Mouse (Mus musculus): Measurements from ENCODE around the gene Olfr140. TPM values are rescaled to one million over a fixed set of nuclear protein-coding genes. Genes with fewer than 3 reads are reported as not detected.

Olfr140 gene
- not detected in 2 replicates for total RNA-seq (2017)

GRCm38 (mm10) chr2:90063494-90063893 lies at the start of gene Olfr140:
Gene Olfr140 (minus strand): TSS chr2:90063594.
- ATAC-seq (ENCODE audit: extremely low read depth, insufficient number of reproducible peaks, low FRiP score, poor library complexity, severe bottlenecking), result no peak

- ATAC-seq (ENCODE audit: extremely low read depth, insufficient number of reproducible peaks, low FRiP score, poor library complexity, severe bottlenecking), result no peak
Measured at GRCm38 (mm10) chr2:90070065-90070464, 6.7 kb upstream of the Olfr140 start.

GRCm38 (mm10) chr2:90035037-90035436 lies 28.4 kb downstream of the Olfr140 start, which contains the start of gene Olfr1265:
Gene Olfr1265 (plus strand): TSS chr2:90035337.
- no peak for ATAC-seq (ENCODE audit: extremely low read depth, insufficient number of reproducible peaks, low FRiP score, poor library complexity, severe bottlenecking)

GRCm38 (mm10) chr2:90025477-90025876 lies 37.9 kb downstream of the Olfr140 start, which contains the start of gene Olfr1264:
Gene Olfr1264 (minus strand): TSS chr2:90025577.
- no peak for ATAC-seq (ENCODE audit: extremely low read depth, insufficient number of reproducible peaks, low FRiP score, poor library complexity, severe bottlenecking)

- no peak for ATAC-seq (ENCODE audit: extremely low read depth, insufficient number of reproducible peaks, low FRiP score, poor library complexity, severe bottlenecking)
Measured at GRCm38 (mm10) chr2:90011831-90012230, 51.6 kb downstream of the Olfr140 start, which contains the start of gene Olfr1263. Gene Olfr1263 (plus strand): TSS chr2:90012131.

GRCm38 (mm10) chr2:89999845-90000244 lies 63.5 kb downstream of the Olfr140 start, which contains the start of gene Olfr1262:
Gene Olfr1262 (plus strand): TSS chr2:90000145.
- ATAC-seq (ENCODE audit: extremely low read depth, insufficient number of reproducible peaks, low FRiP score, poor library complexity, severe bottlenecking), result no peak

Other genes starting within 250 kb of the Olfr140 start
- not detected in 2 replicates for gene Olfr1256, start 222.0 kb downstream of the Olfr140 start, total RNA-seq (2017)
- not detected in 2 replicates for gene Olfr48, start 215.4 kb downstream of the Olfr140 start, total RNA-seq (2017)
- not detected in 2 replicates for gene Olfr1257, start 185.2 kb downstream of the Olfr140 start, total RNA-seq (2017)
- gene Olfr1258, start 136.3 kb downstream of the Olfr140 start, total RNA-seq (2017), result not detected in 2 replicates
- not detected in 2 replicates for gene Olfr1259, start 114.9 kb downstream of the Olfr140 start, total RNA-seq (2017)
- gene Olfr1260, start 89.3 kb downstream of the Olfr140 start, total RNA-seq (2017), result not detected in 2 replicates
- not detected in 2 replicates for gene Olfr1261, start 72.4 kb downstream of the Olfr140 start, total RNA-seq (2017)
- gene Olfr1262, start 63.4 kb downstream of the Olfr140 start, total RNA-seq (2017), result not detected in 2 replicates
- gene Olfr1263, start 51.5 kb downstream of the Olfr140 start, total RNA-seq (2017), result not detected in 2 replicates
- gene Olfr1264, start 38.0 kb downstream of the Olfr140 start, total RNA-seq (2017), result not detected in 2 replicates
- gene Olfr1265, start 28.3 kb downstream of the Olfr140 start, total RNA-seq (2017), result not detected in 2 replicates
- gene Olfr1269, start 57.8 kb upstream of the Olfr140 start, total RNA-seq (2017), result not detected in 2 replicates
- gene Olfr32, start 78.7 kb upstream of the Olfr140 start, total RNA-seq (2017), result not detected in 2 replicates
- not detected in 2 replicates for gene Olfr1270, start 89.5 kb upstream of the Olfr140 start, total RNA-seq (2017)
- gene Olfr1506, start 160.9 kb upstream of the Olfr140 start, total RNA-seq (2017), result not detected in 2 replicates
- not detected in 2 replicates for gene Olfr142, start 194.0 kb upstream of the Olfr140 start, total RNA-seq (2017)
- gene Olfr1271, start 207.4 kb upstream of the Olfr140 start, total RNA-seq (2017), result under 0.01 TPM in 2 replicates
- not detected in 2 replicates for gene Olfr1272, start 229.2 kb upstream of the Olfr140 start, total RNA-seq (2017)